8 mouse cellular contexts compared by ENCODE assay signal in genomic region chr1:45926393-45926763, GRCm38 (mm10). TPM values are rescaled to one million over a fixed set of nuclear protein-coding genes. Genes with fewer than 3 reads are reported as not detected.
DNase-seq lines count a peak whose midpoint lies in the region; ATAC-seq and TF ChIP-seq lines count a peak whose summit lies in the region.

Gene Slc40a1, minus strand, starts transcription at chr1:45926523.

- H3K27ac ChIP-seq in midbrain, postnatal 0 days (ENCODE audit: low read depth, low read length): no peak within 1 kb of the TSS

- H3K9ac ChIP-seq in midbrain, postnatal 0 days (replicated peaks; ENCODE audit: low read length, poor library complexity, severe bottlenecking): peak within 1 kb of the TSS; percentile 57

- intact Hi-C loops in gastrocnemius, postnatal 14 days (cut with DNase I; ENCODE audit: low total_unique reads): no loop called here
- intact Hi-C loops in left cerebral cortex, postnatal 14 days (cut with DNase I): no loop called here

- H3K4me3 ChIP-seq in midbrain, postnatal 0 days (ENCODE audit: low read depth, low read length): peak within 1 kb of the TSS; percentile 81

- ATAC-seq in midbrain, postnatal 0 days (ENCODE audit: low FRiP score): no peak

- H3K27me3 ChIP-seq in midbrain, postnatal 0 days (ENCODE audit: insufficient read depth, low read length): no peaks in the 10 kb centered on the region

- no peak for TF ChIP-seq CTCF in midbrain, postnatal 0 days (IDR thresholded peaks at IDR 0.05)

- 29% methylated on average over 9 of the region's 9 CpGs for WGBS in midbrain, postnatal 0 days

- peaks cover 3% of the 10 kb centered on the region; the same call in 1 of the 2 replicates for H3K4me1 ChIP-seq in midbrain, postnatal 0 days (ENCODE audit: insufficient read depth, low read length)

- peak within 1 kb of the TSS; percentile 75 for H3K4me2 ChIP-seq in midbrain, postnatal 0 days (ENCODE audit: low read depth, low read length, poor library complexity, severe bottlenecking)

- H3K36me3 ChIP-seq in midbrain, postnatal 0 days (ENCODE audit: insufficient read depth, low read length): no peaks in the 10 kb centered on the region

- DNase-seq in layer of hippocampus, postnatal 10 days (ENCODE audit: low spot score in 2 of 2): no peak
- no peak for DNase-seq in layer of hippocampus, adult 18-20 months (ENCODE audit: low spot score in 2 of 2)
- DNase-seq in c-Kit-negative CD71-positive TER-119-positive erythroid progenitor cells, embryonic 14.5 days (ENCODE audit: low read depth, low spot score): peak; percentile 81
- DNase-seq in gastrocnemius, postnatal 14 days: no peak
- no peak for DNase-seq in left cerebral cortex, postnatal 14 days (ENCODE audit: low spot score in 2 of 2)
- DNase-seq in midbrain, postnatal 0 days (ENCODE audit: low spot score): no peak
- DNase-seq in T-cell, adult 2 months (ENCODE audit: low spot score): no peak
- no peak for DNase-seq in right cerebral cortex, postnatal 10 days (ENCODE audit: low spot score in 2 of 2)

- no peaks in the 10 kb centered on the region for H3K9me3 ChIP-seq in midbrain, postnatal 0 days (ENCODE audit: low read length)

RNA-seq across cellular contexts. Expression of gene Slc40a1, which starts in this region (rescaled TPM):
- total RNA-seq in layer of hippocampus, postnatal 10 days (2021): 10 to 100 TPM; 19.4 to 25.9 TPM
- total RNA-seq in layer of hippocampus, adult 18-20 months (2021): 1 to 10 TPM; 7.1 to 8.5 TPM
- total RNA-seq in gastrocnemius, postnatal 14 days (2021): 10 to 100 TPM; 10.1 to 16.1 TPM
- 10 to 100 TPM; 17.8 to 19.2 TPM for total RNA-seq in left cerebral cortex, postnatal 14 days (2021)
- total RNA-seq in midbrain, postnatal 0 days (2014; rRNA removed): 12.9 and 18.5 TPM in 2 replicates
- 23.9 and 24.8 TPM in 2 replicates for polyA plus RNA-seq in midbrain, postnatal 0 days (2015; fragmentation: Nextera tagmentation; extraction: Ambion mirVana)
